Comparison of ENCODE assay signal across 22 mouse cellular contexts in genomic region chr5:74766211-74766610, GRCm38 (mm10).
DNase-seq lines count a peak whose midpoint lies in the region; ATAC-seq lines count a peak whose summit lies in the region.
"Had no signal": no experiment of that assay in that cellular context is flagged by ENCODE, and none has a peak within 500 bp of the region (broad histone marks: within the 10 kb centered on the region; RNA-seq: fewer than 3 reads in every experiment).

No protein-coding gene starts in this region.

- no peaks in the 10 kb centered on the region for H3K27me3 ChIP-seq in heart, embryonic 16.5 days (ENCODE audit: control insufficient read depth, insufficient read depth, low read length)
- no peaks in the 10 kb centered on the region for H3K27me3 ChIP-seq in kidney, embryonic 14.5 days (ENCODE audit: control insufficient read depth, insufficient read depth, low read length)
- H3K27me3 ChIP-seq in lung, embryonic 16.5 days (ENCODE audit: control insufficient read depth, insufficient read depth, low read depth, low read length): no peaks in the 10 kb centered on the region
- H3K27me3 ChIP-seq: liver, embryonic 12.5 days; midbrain, embryonic 15.5 days; neural tube, embryonic 12.5 days had no signal

- no peak for ATAC-seq in heart, embryonic 16.5 days (replicated peaks; ENCODE audit: extremely low read depth, insufficient read depth, low FRiP score)
- no peak for ATAC-seq in kidney, embryonic 14.5 days (ENCODE audit: low FRiP score, low TSS enrichment)
- no peak for ATAC-seq in lung, embryonic 16.5 days (ENCODE audit: low read depth)
- ATAC-seq: activated CD4-positive, CD25-positive, alpha-beta regulatory T cell, adult 4 months; forebrain, postnatal 0 days; intestine, postnatal 0 days; liver, embryonic 12.5 days; lung, postnatal 0 days; midbrain, embryonic 15.5 days had no signal

- intact Hi-C loops in heart, postnatal 25 days (cut with DNase I): no loop called here

- peaks cover 2% of the 10 kb centered on the region; the same call in 1 of the 2 replicates for H3K9me3 ChIP-seq in heart, embryonic 16.5 days (replicated peaks; ENCODE audit: control insufficient read depth, low read length)
- no peaks in the 10 kb centered on the region for H3K9me3 ChIP-seq in kidney, embryonic 14.5 days (ENCODE audit: control insufficient read depth, low read length)
- no peaks in the 10 kb centered on the region for H3K9me3 ChIP-seq in lung, embryonic 16.5 days (ENCODE audit: control insufficient read depth, low read length)
- H3K9me3 ChIP-seq: liver, embryonic 12.5 days; midbrain, embryonic 15.5 days; neural tube, embryonic 12.5 days had no signal

- no peak overlapping the region for H3K9ac ChIP-seq in heart, embryonic 16.5 days (ENCODE audit: low read length)
- H3K9ac ChIP-seq in kidney, embryonic 14.5 days (ENCODE audit: low read depth, low read length): no peak overlapping the region
- no peak overlapping the region for H3K9ac ChIP-seq in lung, embryonic 16.5 days (ENCODE audit: low read length)
- H3K9ac ChIP-seq: forebrain, postnatal 0 days; liver, embryonic 12.5 days; midbrain, embryonic 15.5 days; neural tube, embryonic 12.5 days had no signal

- no peak for DNase-seq in heart, postnatal 25 days (ENCODE audit: low spot score)
- DNase-seq in kidney, adult 8-10 months: peak; percentile 7 to 24
- DNase-seq in lung, postnatal 4 days: no peak
- DNase-seq in yolk sac, embryonic 10.5 days (ENCODE audit: low spot score): peak; percentile 47
- DNase-seq: adrenal gland, adult 8-10 months; cerebellum, adult 11-12 months; forebrain, postnatal 0 days; gastrocnemius, postnatal 14 days; heart, adult 11 months; heart, postnatal 10 days; thymus, postnatal 25 days had no signal

- WGBS in heart, embryonic 16.5 days: 52% methylated on average over 8 of the region's 8 CpGs
- 71% methylated on average over 8 of the region's 8 CpGs for WGBS in kidney, embryonic 14.5 days
- 26% methylated on average over 8 of the region's 8 CpGs for WGBS in lung, embryonic 16.5 days

- H3K36me3 ChIP-seq in heart, embryonic 16.5 days (ENCODE audit: control insufficient read depth, insufficient read depth): no peaks in the 10 kb centered on the region
- no peaks in the 10 kb centered on the region for H3K36me3 ChIP-seq in kidney, embryonic 14.5 days (ENCODE audit: control insufficient read depth, insufficient read depth, low read length)
- H3K36me3 ChIP-seq in lung, embryonic 16.5 days (ENCODE audit: control insufficient read depth, insufficient read depth, low read length): no peaks in the 10 kb centered on the region
- H3K36me3 ChIP-seq: liver, embryonic 12.5 days; midbrain, embryonic 15.5 days; neural tube, embryonic 12.5 days had no signal

- peaks cover 31% of the 10 kb centered on the region for H3K4me1 ChIP-seq in heart, embryonic 16.5 days (ENCODE audit: control insufficient read depth, insufficient read depth, low read length)
- H3K4me1 ChIP-seq in kidney, embryonic 14.5 days (ENCODE audit: control insufficient read depth, insufficient read depth, low read length): no peaks in the 10 kb centered on the region
- H3K4me1 ChIP-seq in lung, embryonic 16.5 days (replicated peaks; ENCODE audit: control insufficient read depth, insufficient read depth, low read length): peaks cover 14% of the 10 kb centered on the region
- H3K4me1 ChIP-seq: liver, embryonic 12.5 days; midbrain, embryonic 15.5 days had no signal

- H3K27ac ChIP-seq in heart, embryonic 16.5 days (ENCODE audit: low read length): 0 out of 2 replicates have a peak overlapping the region, but pooled peaks have one; percentile 12
- no peak overlapping the region for H3K27ac ChIP-seq in kidney, embryonic 14.5 days (ENCODE audit: low read depth, low read length)
- H3K27ac ChIP-seq in lung, embryonic 16.5 days (ENCODE audit: low read length): peak overlapping the region; percentile 73
- H3K27ac ChIP-seq: layer of hippocampus, adult 2 months; liver, embryonic 12.5 days; midbrain, embryonic 15.5 days; neural tube, embryonic 12.5 days had no signal

- H3K4me2 ChIP-seq in heart, embryonic 16.5 days (ENCODE audit: low read depth, low read length): no peak overlapping the region
- H3K4me2 ChIP-seq in kidney, embryonic 14.5 days (replicated peaks; ENCODE audit: low read depth, low read length): no peak overlapping the region
- H3K4me2 ChIP-seq in lung, embryonic 16.5 days (ENCODE audit: low read depth, low read length): no peak overlapping the region
- H3K4me2 ChIP-seq: heart, embryonic 11.5 days; liver, embryonic 12.5 days; midbrain, embryonic 15.5 days; neural tube, embryonic 12.5 days had no signal

- no peak overlapping the region for H3K4me3 ChIP-seq in heart, embryonic 16.5 days (ENCODE audit: low read length)
- no peak overlapping the region for H3K4me3 ChIP-seq in kidney, embryonic 14.5 days (ENCODE audit: low read length)
- no peak overlapping the region for H3K4me3 ChIP-seq in lung, embryonic 16.5 days (ENCODE audit: low read length)
- H3K4me3 ChIP-seq: layer of hippocampus, adult 2 months; liver, embryonic 12.5 days; midbrain, embryonic 15.5 days; neural tube, embryonic 12.5 days had no signal

Comparison
In these comparisons a context has a peak if more than half of its experiments do, and no peak if none do; other contexts are left out.
1. DNase-seq: peak in kidney, adult 8-10 months (2 of 2) and yolk sac, embryonic 10.5 days (single experiment); none in heart, postnatal 25 days (single experiment) and lung, postnatal 4 days (0 of 2).